Mouse (Mus musculus): ENCODE measurements around the gene Sh3gl2.
A peak's percentile ranks its signal among the peaks of the same experiment; 100 is the strongest.

Gene Sh3gl2

GRCm38 (mm10) chr4:85618746-85619145 lies 413.8 kb downstream of the Sh3gl2 start:
- no peak for DNase-seq

DNA sequence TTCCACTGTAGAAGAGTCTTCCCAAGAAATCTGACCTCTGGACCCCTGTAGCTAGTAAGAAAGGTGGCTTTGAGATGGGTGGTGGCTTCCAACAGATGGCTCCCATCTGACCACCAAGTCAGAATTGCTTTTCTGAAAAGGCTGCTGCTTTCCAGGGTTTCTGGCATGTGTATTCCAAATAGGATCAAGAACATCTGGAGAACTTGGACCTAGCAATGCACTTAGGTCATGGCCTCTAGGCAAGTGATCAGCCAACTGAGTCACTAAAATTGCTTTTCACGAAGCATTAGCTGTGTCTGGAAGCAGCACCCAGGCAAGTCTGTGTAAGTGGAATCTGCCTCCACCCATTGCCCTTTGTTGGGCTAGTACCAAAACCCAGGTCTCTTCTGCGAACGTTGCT lies 414.3 kb downstream of the Sh3gl2 start:
- no peak for DNase-seq

- DNase-seq: no peak
Measured at GRCm38 (mm10) chr4:85629381-85629780, 424.5 kb downstream of the Sh3gl2 start.

DNA sequence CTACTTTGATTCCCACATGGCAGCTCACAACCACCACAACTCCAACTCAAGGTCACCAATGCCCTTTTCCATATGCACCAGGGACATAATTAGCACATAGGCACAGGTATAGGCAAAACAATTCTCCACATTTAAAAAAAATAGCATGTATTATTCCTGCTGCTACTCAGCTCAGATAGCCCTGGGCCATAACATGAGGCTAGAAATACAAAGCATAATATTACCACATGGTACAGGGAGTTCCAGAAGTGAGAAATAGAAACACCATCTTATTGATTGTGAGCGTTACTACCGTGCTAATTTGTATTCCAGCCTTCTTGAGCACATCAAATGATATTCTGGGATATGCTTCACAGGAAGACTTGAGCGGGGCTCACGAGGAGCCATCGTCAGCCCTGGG lies 464.3 kb downstream of the Sh3gl2 start:
- no peak for DNase-seq

DNA sequence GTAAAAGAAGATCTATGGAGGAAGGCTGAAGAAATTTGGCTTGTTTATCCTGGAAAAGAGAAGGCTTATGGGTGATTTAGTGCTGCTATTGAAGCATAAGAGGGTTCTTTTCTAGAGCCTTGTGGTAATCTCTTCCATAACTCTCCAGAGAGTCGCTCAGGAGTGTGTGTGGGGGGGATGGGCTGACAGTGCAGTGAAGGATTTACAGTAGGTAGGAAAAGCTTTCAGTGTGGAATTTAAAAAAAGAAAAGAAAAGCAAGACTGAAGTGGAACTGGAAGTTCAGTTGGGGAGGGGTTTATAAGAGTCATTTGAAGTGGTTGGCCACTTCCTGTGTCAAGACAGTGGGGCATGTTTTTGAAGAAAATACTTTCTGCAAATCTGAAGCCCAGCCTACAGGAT lies 464.8 kb downstream of the Sh3gl2 start:
- DNase-seq: no peak

DNA sequence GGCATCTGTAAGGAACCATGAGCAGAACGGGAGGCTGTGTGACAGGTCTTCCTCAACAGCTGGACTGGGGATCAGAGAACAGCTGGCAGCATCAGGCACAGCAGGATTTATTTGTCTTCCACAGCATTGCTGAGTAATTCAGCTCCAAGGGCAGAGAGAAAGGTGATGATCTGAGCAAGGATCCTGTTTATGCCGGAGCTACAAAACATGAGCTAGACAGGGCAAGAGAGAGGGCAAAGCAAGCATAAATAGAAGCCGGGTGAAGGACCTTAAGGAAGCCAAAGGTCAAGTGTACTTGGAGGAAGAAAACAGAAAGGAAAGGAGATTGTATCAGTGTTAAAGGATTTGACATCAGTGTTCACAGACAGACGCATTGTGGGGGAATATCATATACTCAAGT lies 467.4 kb downstream of the Sh3gl2 start:
- DNase-seq: peak; percentile 14 to 32

- no peak for DNase-seq
Measured at GRCm38 (mm10) chr4:85677621-85678020, 472.7 kb downstream of the Sh3gl2 start.

DNA sequence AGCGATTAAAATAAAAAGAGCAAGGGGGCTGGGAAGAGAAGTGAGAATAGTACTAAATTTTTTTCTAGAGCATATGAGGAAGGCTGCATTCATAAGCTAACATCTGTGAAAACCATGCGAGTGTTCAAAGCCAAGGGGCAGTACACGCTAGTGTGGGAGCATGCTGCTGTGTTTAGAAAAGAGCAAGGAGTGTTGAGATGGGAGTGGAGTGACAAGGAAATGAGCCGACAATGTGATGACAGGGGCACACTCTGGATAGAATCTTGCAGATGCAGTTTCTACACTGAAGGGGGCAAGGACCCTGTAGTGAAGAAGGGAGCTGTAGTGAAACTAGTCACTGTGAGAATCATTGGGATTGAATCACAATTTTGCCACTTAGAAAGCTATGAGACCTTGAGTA lies 481.2 kb downstream of the Sh3gl2 start:
- no peak for DNase-seq

All from kidney, postnatal 36 days (tissue).